Mouse (Mus musculus): ENCODE results near the gene Polr2a.
"Not testable (repeated sequence)": the region's sequence is repeated elsewhere in the genome, so short reads cannot be mapped to it uniquely, and the experiment has no call there.

GRCm38 (mm10) chr11:69731408-69731807 lies 27.0 kb downstream of the Polr2a start:
- not testable (repeated sequence) for TF ChIP-seq EP300 (IDR thresholded peaks at IDR 0.05; ENCODE audit: insufficient read depth, low read depth, low read length)
- TF ChIP-seq CTCF (IDR thresholded peaks at IDR 0.05; ENCODE audit: low read depth, low read length), result peak; percentile 11

Measured in ES-Bruce4 (cell line).